Comparison of ENCODE assay signal across 8 mouse cellular contexts in the genomic region with DNA sequence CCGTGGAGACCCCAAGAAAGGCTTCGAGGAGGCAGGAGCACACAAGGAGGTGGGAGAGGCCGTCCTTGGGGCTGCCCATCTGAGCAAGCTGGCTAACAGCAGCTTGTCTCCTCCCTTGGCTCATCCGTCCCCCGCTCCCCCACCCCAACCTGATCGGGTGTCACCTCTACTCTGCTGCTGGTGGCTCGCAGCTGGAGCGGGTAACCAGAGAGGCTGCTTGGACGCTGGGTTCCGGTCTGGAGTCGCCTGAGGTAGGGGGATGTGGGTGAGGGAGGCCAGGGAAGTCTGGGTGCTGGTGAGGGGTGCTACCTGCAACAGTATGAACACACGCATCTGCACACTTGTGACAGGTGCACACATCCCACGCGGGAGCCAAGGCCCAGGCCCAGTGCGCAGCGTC. TPM values are rescaled to one million over a fixed set of nuclear protein-coding genes. Genes with fewer than 3 reads are reported as not detected.
DNase-seq lines count a peak whose midpoint lies in the region; ATAC-seq and TF ChIP-seq lines count a peak whose summit lies in the region.

Gene Ankrd24 (plus strand): TSS at position 151 of the 400 bp plus-strand sequence.

- H3K4me3 ChIP-seq in left cerebral cortex, adult 2 months = peak within 1 kb of the TSS; percentile 73
- H3K4me3 ChIP-seq in forebrain, embryonic 15.5 days = peak within 1 kb of the TSS; percentile 63
- peak within 1 kb of the TSS; percentile 76 for H3K4me3 ChIP-seq in stomach, embryonic 14.5 days (ENCODE audit: low read depth, low read length)

- H3K36me3 ChIP-seq in forebrain, embryonic 15.5 days = peaks cover 16% of the 10 kb centered on the region
- H3K36me3 ChIP-seq in stomach, embryonic 14.5 days (ENCODE audit: control insufficient read depth, insufficient read depth, low read length) = no peaks in the 10 kb centered on the region

- peaks cover 26% of the 10 kb centered on the region for H3K4me1 ChIP-seq in forebrain, embryonic 15.5 days
- peaks cover 9% of the 10 kb centered on the region; the same call in 1 of the 2 replicates for H3K4me1 ChIP-seq in stomach, embryonic 14.5 days (ENCODE audit: control insufficient read depth, insufficient read depth, low read length)

- H3K27me3 ChIP-seq in forebrain, embryonic 15.5 days = no peaks in the 10 kb centered on the region; the same call in 1 of the 2 replicates
- H3K27me3 ChIP-seq in stomach, embryonic 14.5 days (ENCODE audit: control insufficient read depth, insufficient read depth, low read length) = no peaks in the 10 kb centered on the region

- no peaks in the 10 kb centered on the region for H3K9me3 ChIP-seq in forebrain, embryonic 15.5 days
- no peaks in the 10 kb centered on the region for H3K9me3 ChIP-seq in stomach, embryonic 14.5 days (ENCODE audit: control insufficient read depth, low read depth, low read length)

- no peak for ATAC-seq in forebrain, embryonic 15.5 days (replicated peaks)
- ATAC-seq in stomach, embryonic 14.5 days (ENCODE audit: insufficient number of reproducible peaks, insufficient read depth, low FRiP score, low read depth) = no peak

- WGBS in forebrain, embryonic 15.5 days = 88% methylated on average over 16 of the region's 16 CpGs
- 68% methylated on average over 16 of the region's 16 CpGs for WGBS in stomach, embryonic 14.5 days

- H3K9ac ChIP-seq in forebrain, embryonic 15.5 days (replicated peaks) = peak within 1 kb of the TSS; percentile 65
- peak within 1 kb of the TSS; percentile 83 for H3K9ac ChIP-seq in stomach, embryonic 14.5 days (replicated peaks; ENCODE audit: low read depth, low read length)

- no peak for DNase-seq in left cerebral cortex, adult 2 months (ENCODE audit: extremely low spot score in 1 of 2, low spot score in 2 of 2)
- DNase-seq in left cerebral cortex, adult 11 months (ENCODE audit: low spot score) = no peak
- DNase-seq in adrenal gland, postnatal 25 days = no peak
- no peak for DNase-seq in left cerebral cortex, postnatal 4 days
- DNase-seq in cerebellum, postnatal 4 days (ENCODE audit: low spot score in 2 of 2) = no peak
- no peak for DNase-seq in urinary bladder, postnatal 10 days (ENCODE audit: low spot score)

- no peak for TF ChIP-seq CTCF in left cerebral cortex, adult 2 months (IDR thresholded peaks at IDR 0.05)

- peak within 1 kb of the TSS; percentile 65 for H3K4me2 ChIP-seq in forebrain, embryonic 15.5 days (replicated peaks)
- H3K4me2 ChIP-seq in stomach, embryonic 14.5 days (replicated peaks; ENCODE audit: low read depth, low read length) = peak within 1 kb of the TSS; percentile 83

- peak within 1 kb of the TSS; percentile 89 for H3K27ac ChIP-seq in left cerebral cortex, adult 2 months
- peak within 1 kb of the TSS; percentile 89 for H3K27ac ChIP-seq in forebrain, embryonic 15.5 days (replicated peaks)
- peak within 1 kb of the TSS; percentile 94 for H3K27ac ChIP-seq in stomach, embryonic 14.5 days (ENCODE audit: low read length)

- intact Hi-C loops in left cerebral cortex, adult 2 months (cut with DNase I) = no loop called here
- intact Hi-C loops in left cerebral cortex, postnatal 4 days (cut with DNase I) = no loop called here

RNA-seq across cellular contexts. Expression of gene Ankrd24, which starts in this region (rescaled TPM):
- 10 to 100 TPM; 46.4 to 47.3 TPM for total RNA-seq in left cerebral cortex, adult 2 months (2021)
- 30.5 and 37.8 TPM in 2 replicates for total RNA-seq in adrenal gland, postnatal 25 days (2021)
- 11.5 and 12.6 TPM in 2 replicates for polyA plus RNA-seq in forebrain, embryonic 15.5 days (2015; fragmentation: Nextera tagmentation; extraction: Ambion mirVana)
- total RNA-seq in left cerebral cortex, postnatal 4 days (2021) = 10 to 100 TPM; 37.9 to 44.6 TPM
- polyA plus RNA-seq in stomach, embryonic 14.5 days (2014; fragmentation: Nextera tagmentation; extraction: Ambion mirVana) = 7.8 and 9.1 TPM in 2 replicates
